Mouse (Mus musculus) adrenal gland, adult (tissue): Measurements from ENCODE around the gene Gabarap.
"Not testable (repeated sequence)": the region's sequence is repeated elsewhere in the genome, so short reads cannot be mapped to it uniquely, and the experiment has no call there.

Experiments used
- DNase-seq, 2 experiments: peaks; one replicate each; pipeline ENCODE4 v3.0.0; 2022 to 2023; ENCODE audit warnings: low spot score in 1 of 2; ENCODE audit not compliant: inconsistent age in 2 of 2

Gabarap gene

DNA sequence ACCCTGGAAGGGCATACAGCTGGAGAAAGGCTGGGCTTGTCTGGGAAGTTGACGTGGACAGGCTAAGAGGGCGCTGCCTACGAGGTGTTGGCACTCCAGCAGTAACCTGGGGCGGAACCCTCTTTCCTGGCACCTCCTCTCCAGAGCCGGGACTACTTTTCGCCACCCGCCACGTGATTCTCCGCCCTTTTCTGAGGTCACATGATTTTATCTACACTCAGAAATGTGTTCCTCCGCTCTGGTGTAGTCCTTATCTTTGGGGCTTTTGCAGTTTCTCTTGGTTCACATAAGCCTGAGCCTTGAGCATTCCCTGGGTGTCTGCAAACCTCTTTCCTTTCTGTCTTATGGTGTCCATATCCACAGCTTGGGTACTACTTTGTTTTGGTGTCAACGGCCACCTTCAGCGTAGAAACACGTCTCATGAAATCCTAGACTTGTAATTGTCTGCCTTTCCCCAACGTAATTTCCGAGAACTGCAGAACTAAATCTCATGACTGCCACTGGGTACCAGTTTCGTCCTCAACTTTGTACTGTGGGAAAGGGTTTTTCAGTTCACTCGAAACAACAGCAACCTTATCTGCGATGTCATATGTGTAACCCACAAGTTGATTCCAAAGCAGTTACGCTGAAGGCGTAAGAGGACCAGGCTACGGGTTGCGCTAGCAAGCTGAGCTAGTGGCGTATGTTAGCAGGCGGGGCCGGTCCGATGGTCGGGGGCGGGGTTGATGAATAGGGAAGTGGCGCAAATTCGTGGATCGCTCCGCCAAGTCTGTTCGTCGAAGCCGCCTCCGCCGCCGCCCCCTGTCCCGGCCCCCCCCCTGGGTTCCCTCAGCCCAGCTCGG, at the start of gene Gabarap:
Gabarap (plus strand) TSS at position 294 of the 842 bp plus-strand sequence.
- peak; percentile 96 to 99 for DNase-seq

GRCm38 (mm10) chr11:69945216-69945615, 45.7 kb upstream of the Gabarap start:
- DNase-seq, result peak; percentile 80 to 87

- DNase-seq, result peak in 1 of 2 experiments; percentile 40
Observed at GRCm38 (mm10) chr11:69945997-69946891, 44.7 kb upstream of the Gabarap start.

DNA sequence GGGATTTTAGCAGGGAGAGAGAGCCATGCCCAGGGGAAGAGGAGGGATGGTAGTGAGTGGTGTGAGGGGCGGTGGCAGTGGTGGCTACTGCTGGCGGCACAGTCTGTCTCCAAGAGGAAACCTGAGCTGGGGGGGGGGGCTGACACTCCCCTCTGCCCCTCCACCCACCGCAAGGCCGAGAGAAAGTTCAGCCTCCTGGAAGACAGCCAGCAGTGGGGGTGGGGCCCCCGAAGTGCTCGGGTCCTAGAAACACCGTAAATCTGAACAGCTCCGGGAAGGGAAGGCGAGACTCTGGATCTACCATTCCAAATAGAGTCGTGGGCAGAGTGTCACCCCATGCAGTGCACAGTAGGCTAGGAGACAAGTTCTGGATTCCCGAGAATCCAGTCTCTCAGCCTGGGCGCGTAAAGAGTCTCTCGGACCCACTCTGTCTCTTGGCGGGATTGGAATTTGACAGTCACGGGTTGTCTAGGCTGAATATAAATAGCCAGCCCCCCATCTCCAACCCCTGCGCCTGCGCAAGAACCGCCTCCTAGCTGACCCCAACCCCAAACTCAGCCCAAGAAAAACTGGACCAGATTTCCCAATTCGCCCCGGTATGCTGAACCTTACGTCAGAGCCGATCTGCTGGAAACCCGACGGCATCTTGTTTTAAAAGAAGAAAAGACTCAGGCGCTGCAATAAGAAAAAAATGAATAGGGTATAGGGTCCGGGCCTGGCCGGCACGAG, 43.4 kb upstream of the Gabarap start:
- DNase-seq, result peak; percentile 70 to 77

DNA sequence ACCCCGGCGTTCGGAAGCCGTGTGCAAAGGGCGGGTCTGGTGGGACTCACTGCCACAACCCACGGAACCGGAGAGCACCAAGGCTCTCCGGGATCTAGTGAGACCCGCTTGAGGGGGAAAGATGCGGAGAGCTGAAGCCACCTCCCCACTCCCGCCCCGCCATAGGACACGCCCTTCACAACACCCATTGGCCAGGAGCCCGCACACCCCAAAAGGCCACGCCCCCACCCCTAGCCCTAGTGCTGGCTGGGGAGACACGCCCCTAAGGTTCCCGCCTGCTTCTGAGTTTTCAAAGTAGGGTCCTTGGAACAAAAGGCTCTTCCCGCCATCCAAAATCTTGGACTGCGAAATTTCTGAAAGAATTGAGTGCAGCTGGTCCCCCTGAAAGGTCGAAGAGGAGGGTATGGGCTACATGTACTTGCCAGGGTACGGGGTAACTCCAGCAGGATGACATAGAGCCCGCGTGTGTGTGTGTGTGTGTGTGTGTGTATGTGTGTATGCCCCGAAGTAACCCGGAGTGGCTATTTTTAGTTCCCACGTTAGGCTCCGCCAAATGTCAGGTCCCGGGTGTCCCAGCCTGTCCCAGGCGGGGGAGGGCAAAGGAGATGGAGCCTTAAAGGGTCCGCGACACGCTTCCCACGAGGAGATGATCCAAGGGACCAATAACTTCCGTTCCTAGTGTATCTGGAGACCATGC, 42.7 kb upstream of the Gabarap start, which contains the start of gene Slc2a4:
Slc2a4 (minus strand) TSS at position 123 of the 697 bp plus-strand sequence.
- peak; percentile 94 to 97 for DNase-seq

GRCm38 (mm10) chr11:69948763-69949150, 42.2 kb upstream of the Gabarap start:
- peak; percentile 88 to 96 for DNase-seq

GRCm38 (mm10) chr11:69950807-69951459, 40.0 kb upstream of the Gabarap start:
- DNase-seq, result peak in 1 of 2 experiments; percentile 69

GRCm38 (mm10) chr11:69952274-69952673, 38.7 kb upstream of the Gabarap start:
- DNase-seq, result no peak

DNA sequence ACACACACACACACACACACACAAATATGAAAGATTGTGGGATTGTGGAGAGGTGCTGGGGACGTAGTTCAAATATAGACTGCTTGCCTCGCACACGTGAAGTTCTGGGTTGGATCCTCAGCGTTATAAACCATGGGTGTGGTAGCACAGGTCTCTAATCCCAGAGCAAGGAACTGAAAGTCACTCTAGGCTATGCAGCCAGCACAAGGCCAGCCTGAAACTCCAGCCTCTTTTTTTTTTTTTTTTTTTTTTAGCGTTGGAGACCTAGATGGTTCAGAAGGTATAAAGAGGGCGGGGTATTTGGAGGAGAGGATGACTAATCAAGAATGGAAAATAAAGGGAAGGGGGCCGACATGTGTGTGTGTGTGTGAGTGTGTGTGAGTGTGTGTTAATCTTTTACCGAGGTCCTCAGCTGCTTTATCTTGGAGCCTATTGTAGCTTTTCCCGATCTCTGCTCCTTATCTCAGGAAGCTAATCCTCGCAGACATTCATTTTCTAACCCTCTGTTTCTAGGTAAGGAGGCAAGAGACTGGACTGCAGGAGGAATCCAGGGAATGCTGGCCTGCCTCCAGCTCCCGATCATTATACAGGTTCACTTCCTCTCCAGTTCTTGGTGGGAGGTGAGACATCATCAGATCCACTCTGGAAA, 37.6 kb upstream of the Gabarap start:
- DNase-seq, result no peak

- not testable (repeated sequence) for DNase-seq
Observed at GRCm38 (mm10) chr11:69955618-69956017, 35.3 kb upstream of the Gabarap start.

DNA sequence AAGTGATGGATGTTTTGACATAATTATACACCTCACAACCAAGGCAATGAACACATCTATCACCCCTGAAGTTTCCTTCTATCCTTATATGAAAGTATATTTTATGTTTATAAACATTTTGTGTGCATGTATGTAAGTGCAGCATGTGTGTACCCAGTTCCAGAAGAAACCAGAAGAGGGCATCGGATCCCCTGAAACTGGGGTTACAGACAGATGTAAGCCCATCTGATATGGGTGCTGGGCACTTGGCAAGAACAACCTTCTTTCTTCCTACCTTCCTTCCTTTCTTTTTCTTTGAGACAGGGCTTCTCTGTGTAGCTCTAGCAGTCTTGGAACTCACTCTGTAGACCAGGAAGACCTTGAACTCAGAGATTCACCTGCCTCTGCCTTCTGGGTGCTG, 34.7 kb upstream of the Gabarap start:
- peak in 1 of 2 experiments; percentile 45 for DNase-seq

DNA sequence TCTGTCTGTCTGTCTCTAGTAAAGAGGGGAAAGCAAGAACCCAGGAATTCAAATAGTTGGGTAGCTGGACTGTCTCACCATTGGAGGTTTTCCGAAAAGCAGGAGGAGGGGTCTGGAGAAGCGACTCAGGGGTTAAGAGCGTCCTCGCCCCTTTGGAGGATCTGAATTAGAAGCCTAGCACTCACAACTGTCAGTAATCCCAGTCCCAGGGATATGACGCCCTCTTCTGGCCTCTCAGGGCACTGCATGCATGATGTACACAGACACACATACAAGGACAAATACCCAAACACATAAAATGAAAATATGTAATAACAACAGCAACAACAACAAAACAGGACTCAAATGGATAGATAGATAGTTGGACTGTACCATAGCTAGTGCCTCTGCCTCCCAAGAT, 30.3 kb upstream of the Gabarap start:
- peak in 1 of 2 experiments; percentile 23 for DNase-seq

GRCm38 (mm10) chr11:69961841-69962240, 29.1 kb upstream of the Gabarap start:
- DNase-seq, result no peak

- DNase-seq, result peak in 1 of 2 experiments; percentile 18
Observed at GRCm38 (mm10) chr11:69964650-69965270, 26.2 kb upstream of the Gabarap start, which contains the start of gene Cldn7. Gene Cldn7 (plus strand): TSS chr11:69964779.

GRCm38 (mm10) chr11:69965271-69966005, 25.5 kb upstream of the Gabarap start:
- peak in 1 of 2 experiments; percentile 39 for DNase-seq

- DNase-seq, result peak in 1 of 2 experiments; percentile 77
Observed at GRCm38 (mm10) chr11:69966006-69966859, 24.7 kb upstream of the Gabarap start.
